Mouse (Mus musculus) spleen, postnatal 14 days (tissue): ENCODE measurements around the gene Scaf1.
"Not testable (repeated sequence)": the region's sequence is repeated elsewhere in the genome, so short reads cannot be mapped to it uniquely, and the experiment has no call there.

Source experiments
- DNase-seq, 2 experiments: peaks; one replicate each; pipeline ENCODE4 v3.0.0; 2021 to 2022; ENCODE audit warnings: low spot score in 2 of 2

Scaf1 gene

DNA sequence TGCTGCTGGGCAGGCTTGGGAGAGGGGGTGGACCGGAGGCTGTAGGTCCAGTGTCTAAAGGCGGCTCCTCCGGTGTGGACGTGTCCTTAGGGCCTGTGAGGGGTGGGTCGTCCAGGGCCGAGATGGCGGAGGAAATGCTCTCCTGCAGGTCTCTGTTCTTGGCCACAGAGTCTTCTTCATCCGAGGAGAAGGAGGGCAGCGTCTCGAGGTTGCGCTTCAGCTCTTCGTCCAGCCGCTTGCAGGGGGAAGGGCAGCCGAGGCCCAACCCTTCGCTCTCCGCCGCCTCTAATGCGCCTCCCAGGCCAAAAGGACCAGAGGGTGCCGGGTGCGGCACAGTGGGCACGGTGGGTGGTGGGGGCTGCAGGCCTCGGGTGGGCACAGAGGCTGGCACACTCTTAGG, 29.6 kb upstream of the Scaf1 start:
- DNase-seq: no peak

- no peak for DNase-seq
Observed at GRCm38 (mm10) chr7:45043307-45043706, 27.1 kb upstream of the Scaf1 start.

- no peak for DNase-seq
Observed at GRCm38 (mm10) chr7:45040851-45041250, 24.7 kb upstream of the Scaf1 start.

GRCm38 (mm10) chr7:45038411-45038810, 22.2 kb upstream of the Scaf1 start:
- no peak for DNase-seq

DNA sequence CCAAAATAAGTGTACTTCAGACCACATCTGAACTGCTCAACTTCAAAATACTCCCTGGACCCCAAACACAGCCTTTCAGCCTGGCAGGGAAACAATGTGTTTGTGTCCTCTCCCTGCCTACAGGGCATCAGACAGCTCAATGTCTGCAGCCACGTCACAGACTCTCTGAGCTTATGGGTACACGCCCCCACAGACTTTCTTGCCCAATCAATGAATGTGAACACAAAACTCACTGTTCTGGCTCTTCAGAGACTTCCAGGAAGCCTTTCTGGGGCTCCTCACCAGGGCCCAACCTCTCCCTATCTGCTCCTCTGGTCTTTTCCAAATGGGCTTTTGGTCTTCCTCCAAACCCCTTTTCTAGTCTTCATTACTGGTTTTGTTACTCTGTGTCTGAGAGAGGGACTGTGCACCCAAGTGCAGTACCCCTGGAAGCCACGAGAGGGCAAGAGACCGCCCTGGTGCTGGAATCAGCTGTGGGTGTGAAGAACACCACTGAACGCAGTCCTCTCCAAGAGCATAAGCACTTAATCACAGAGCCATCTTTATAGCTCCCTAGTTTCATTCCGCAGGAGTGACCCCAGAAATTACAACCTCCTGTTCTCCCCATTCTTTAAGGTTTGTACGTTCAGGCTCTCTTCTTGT, 21.7 kb upstream of the Scaf1 start:
- DNase-seq: peak; percentile 59 to 75

- DNase-seq: no peak
Observed at GRCm38 (mm10) chr7:45036702-45037101, 20.5 kb upstream of the Scaf1 start.

DNA sequence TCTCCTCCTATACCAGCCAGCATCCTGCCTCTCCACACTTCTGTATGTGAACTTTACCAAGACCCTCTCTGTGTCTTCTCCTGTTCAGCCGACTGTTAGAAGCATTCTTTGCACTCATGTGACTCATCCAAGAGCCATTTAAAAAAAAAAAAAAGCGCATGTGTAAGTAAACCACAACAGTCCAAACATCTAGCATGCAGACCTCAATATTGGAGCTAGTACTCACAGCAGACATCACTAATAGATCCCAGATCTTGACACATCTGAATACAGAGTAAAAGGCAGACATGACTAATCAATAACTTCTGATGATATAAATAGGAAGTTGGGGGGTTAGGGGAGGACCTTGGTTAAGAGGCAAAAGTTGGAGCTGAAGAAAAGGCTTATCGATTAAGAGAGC, 19.5 kb upstream of the Scaf1 start:
- no peak for DNase-seq

GRCm38 (mm10) chr7:45033722-45034359, 17.7 kb upstream of the Scaf1 start:
- no peak for DNase-seq

GRCm38 (mm10) chr7:45030857-45031256, 14.7 kb upstream of the Scaf1 start:
- no peak for DNase-seq

DNA sequence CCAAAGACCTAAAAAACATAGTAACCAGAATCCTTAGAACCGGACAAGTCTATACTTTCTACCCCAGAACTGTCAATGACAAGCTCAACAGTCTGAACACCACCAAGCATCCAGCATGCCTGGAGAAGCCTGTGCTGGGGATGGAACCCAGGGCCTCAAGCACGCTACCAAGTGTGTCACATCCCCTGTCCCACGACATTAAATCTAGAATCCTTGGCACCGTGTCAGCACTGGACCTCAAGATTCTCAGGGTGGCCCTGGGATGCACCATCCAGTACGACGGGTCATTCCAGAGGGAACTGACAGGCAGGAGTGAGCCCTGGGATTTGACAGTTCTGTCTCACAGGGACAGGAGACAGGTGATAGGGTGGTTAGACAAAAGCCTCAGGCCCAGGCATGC, 13.8 kb upstream of the Scaf1 start:
- no peak for DNase-seq

DNA sequence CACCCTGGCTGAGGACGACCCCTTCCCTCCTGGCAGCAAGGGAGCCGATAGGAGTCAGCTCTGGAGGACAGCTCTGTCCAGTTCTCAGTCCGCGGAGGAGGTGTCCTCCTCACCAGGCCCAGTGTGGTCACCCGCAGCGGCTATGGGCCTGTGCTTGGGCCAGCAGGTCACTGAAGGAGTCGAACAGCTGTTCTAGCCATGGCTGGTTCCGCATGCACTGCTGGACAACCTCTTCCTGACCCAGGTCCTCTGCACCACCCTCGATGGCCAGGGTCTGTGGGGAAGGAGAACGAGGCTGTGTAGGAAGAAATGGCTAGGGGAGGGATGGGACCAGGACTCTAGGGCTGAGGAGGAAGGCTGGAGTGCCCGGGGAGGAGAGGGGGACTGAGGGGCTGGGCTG, 12.2 kb upstream of the Scaf1 start:
- DNase-seq: no peak

- no peak for DNase-seq
Observed at GRCm38 (mm10) chr7:45027761-45028160, 11.6 kb upstream of the Scaf1 start.

- no peak for DNase-seq
Observed at GRCm38 (mm10) chr7:45026256-45026655, 10.1 kb upstream of the Scaf1 start.

GRCm38 (mm10) chr7:45025601-45026220, 9.5 kb upstream of the Scaf1 start:
- no peak for DNase-seq

DNA sequence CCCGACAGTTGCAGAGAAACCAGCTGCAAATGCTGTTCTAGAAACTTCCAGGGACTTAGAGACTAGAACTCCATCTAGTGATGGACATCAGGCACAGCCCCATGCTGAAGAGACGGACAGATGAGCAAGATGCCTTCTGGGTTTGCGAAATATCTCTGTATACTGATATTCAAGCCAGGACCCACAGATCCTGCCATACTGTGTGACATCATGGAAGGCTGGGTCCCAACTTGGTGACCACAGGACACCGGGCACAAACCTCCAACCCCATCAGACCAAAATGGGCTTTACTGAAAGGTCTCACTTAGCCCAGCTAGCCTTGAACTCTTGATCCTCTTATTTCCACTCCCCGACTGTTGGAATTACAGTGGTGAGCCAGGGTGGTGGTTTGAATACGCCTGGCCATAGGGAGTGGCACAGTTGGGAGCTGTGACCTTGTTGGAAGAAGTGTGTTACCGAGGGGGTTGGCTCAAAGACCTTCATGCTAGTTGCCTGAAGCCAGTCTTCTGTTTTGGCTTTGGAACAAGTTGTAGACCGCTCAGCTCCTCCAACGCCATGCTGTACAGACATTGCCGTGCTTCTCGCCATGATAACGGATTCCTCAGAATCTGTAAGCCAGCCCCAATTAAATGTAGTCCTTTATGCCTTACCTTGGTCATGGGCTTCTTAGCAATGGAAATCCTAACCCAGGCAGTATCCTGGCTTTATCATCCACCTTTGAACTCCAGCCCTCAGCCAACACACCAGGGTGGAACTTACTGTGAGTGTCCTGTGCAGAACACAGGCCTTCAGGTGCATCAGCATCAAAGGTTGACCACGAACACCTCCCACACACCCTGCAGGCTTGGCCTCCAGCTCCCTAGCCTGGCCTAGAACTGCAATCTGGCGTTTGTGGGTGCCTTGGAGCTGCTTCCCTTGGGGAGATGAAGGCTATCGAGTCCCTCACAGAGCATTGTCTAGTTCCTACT, 8.4 kb upstream of the Scaf1 start:
- DNase-seq: no peak

- DNase-seq: not testable (repeated sequence)
Observed at GRCm38 (mm10) chr7:45023711-45024110, 7.5 kb upstream of the Scaf1 start.

DNA sequence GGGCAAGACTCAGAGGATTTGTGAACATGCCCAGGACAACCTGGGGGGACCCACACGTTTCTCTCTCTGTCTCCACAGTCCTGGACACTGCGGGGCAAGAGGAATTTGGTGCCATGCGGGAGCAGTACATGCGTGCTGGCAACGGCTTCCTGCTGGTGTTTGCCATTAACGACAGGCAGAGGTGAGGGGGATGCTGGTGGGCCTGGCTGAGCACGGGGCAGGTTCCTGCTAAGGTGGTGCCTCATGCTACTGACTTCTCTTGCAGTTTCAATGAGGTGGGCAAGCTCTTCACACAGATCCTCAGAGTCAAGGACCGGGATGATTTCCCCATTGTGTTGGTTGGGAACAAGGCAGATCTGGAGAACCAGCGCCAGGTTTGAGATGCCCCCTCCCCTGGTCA, 4.1 kb upstream of the Scaf1 start:
- DNase-seq: no peak

GRCm38 (mm10) chr7:45019031-45019571, 2.9 kb upstream of the Scaf1 start:
- DNase-seq: no peak

GRCm38 (mm10) chr7:45017242-45018061, 1.3 kb upstream of the Scaf1 start, which contains the start of gene Rras:
Rras (plus strand) TSS chr7:45017961.
- peak; percentile 58 to 78 for DNase-seq

DNA sequence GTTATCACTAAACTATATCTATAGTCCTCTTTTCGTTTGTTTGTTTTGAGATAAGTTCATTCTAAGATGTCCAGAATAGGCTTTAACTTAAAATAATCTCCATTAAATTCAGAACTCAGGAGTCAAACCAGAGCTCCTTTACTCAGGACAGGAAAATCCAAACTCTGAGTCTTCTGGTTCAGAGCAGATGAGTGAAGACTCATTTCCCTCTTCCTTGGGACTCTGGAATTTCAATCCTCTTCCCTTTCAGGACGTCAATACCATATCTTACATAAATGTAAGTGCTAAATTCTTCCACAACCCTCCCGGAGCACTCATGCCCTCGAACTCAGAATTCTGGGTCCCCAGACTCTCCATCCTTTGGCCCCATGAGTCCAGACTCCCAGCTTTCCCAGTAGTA, 598 bp upstream of the Scaf1 start:
- no peak for DNase-seq
